In the genomic region with DNA sequence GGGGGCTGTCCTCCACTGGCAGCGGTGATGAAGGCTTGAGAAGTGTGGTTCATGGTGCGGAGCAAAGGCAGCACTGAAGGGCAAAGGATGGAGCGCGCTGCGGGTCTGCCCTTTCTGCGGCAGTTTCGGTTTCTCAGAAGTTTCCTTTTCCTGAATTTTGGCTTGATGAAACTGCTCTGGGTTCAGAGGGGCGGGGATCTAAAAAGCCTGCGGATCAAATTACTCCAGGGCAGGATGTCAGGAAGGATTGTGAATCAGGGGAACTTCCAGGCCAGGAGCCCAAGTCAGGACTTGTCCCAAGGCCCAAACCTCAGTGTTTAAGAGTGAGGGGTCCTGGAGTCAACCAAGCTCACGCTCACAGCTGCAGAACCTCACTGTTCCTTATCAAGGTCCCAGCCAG, we compare ENCODE assay signal across 8 mouse cellular contexts. TPM values are rescaled to one million over a fixed set of nuclear protein-coding genes. Genes with fewer than 3 reads are reported as not detected.
DNase-seq lines count a peak whose midpoint lies in the region; ATAC-seq and TF ChIP-seq lines count a peak whose summit lies in the region.

A gene (minus strand): TSS at position 178 of the 400 bp plus-strand sequence.

- no peaks in the 10 kb centered on the region for H3K27me3 ChIP-seq in hindbrain, embryonic 16.5 days (replicated peaks; ENCODE audit: control insufficient read depth, insufficient read depth, low read length)
- no peaks in the 10 kb centered on the region for H3K27me3 ChIP-seq in liver, embryonic 13.5 days

- peak within 1 kb of the TSS; percentile 70 for H3K27ac ChIP-seq in bone marrow macrophage, adult 2 months (ENCODE audit: insufficient read depth, low read depth, low read length)
- no peak within 1 kb of the TSS for H3K27ac ChIP-seq in hindbrain, embryonic 16.5 days (ENCODE audit: low read depth, low read length)
- peak within 1 kb of the TSS; percentile 16; the same call in 1 of the 2 replicates for H3K27ac ChIP-seq in liver, embryonic 13.5 days

- H3K4me3 ChIP-seq in bone marrow macrophage, adult 2 months (ENCODE audit: insufficient read depth, low read length): peak within 1 kb of the TSS; percentile 76
- peak within 1 kb of the TSS; percentile 17; the same call in 1 of the 2 replicates for H3K4me3 ChIP-seq in hindbrain, embryonic 16.5 days (ENCODE audit: low read length)
- peak within 1 kb of the TSS; percentile 49 for H3K4me3 ChIP-seq in liver, embryonic 13.5 days (replicated peaks)

- H3K4me1 ChIP-seq in bone marrow macrophage, adult 2 months (ENCODE audit: control insufficient read depth, insufficient read depth, low read length): peaks cover 46% of the 10 kb centered on the region
- no peaks in the 10 kb centered on the region for H3K4me1 ChIP-seq in hindbrain, embryonic 16.5 days (ENCODE audit: control insufficient read depth, insufficient read depth, low read depth, low read length)
- H3K4me1 ChIP-seq in liver, embryonic 13.5 days (replicated peaks): peaks cover 53% of the 10 kb centered on the region

- no peak within 1 kb of the TSS for H3K4me2 ChIP-seq in hindbrain, embryonic 16.5 days (ENCODE audit: low read length)
- H3K4me2 ChIP-seq in liver, embryonic 13.5 days: peak within 1 kb of the TSS; percentile 60

- DNase-seq in CD4-positive, CD25-positive, alpha-beta regulatory T cell, adult 2 months (ENCODE audit: low read depth, low spot score): peak; percentile 16
- DNase-seq in gastrocnemius, postnatal 10 days: peak; percentile 43
- no peak for DNase-seq in liver, embryonic 13.5 days
- DNase-seq in naive thymus-derived CD4-positive, alpha-beta T cell, adult 2 months (ENCODE audit: low read depth): peak; percentile 23
- DNase-seq in frontal cortex, postnatal 25 days (ENCODE audit: low spot score in 2 of 2): no peak

- H3K36me3 ChIP-seq in hindbrain, embryonic 16.5 days (ENCODE audit: control insufficient read depth, insufficient read depth, low read length): no peaks in the 10 kb centered on the region
- H3K36me3 ChIP-seq in liver, embryonic 13.5 days: no peaks in the 10 kb centered on the region

- no peak within 1 kb of the TSS for H3K9ac ChIP-seq in hindbrain, embryonic 16.5 days (ENCODE audit: low read depth, low read length)
- peak within 1 kb of the TSS; percentile 49 for H3K9ac ChIP-seq in liver, embryonic 13.5 days

- 26% methylated on average over 10 of the region's 10 CpGs for WGBS in hindbrain, embryonic 16.5 days
- WGBS in liver, embryonic 13.5 days (ENCODE audit: insufficient replicate concordance): 17% methylated on average over 10 of the region's 10 CpGs

- no peak for TF ChIP-seq CTCF in bone marrow macrophage, adult 2 months (IDR thresholded peaks at IDR 0.05; ENCODE audit: low read depth, low read length)

- no peak for TF ChIP-seq POLR2A in bone marrow macrophage, adult 2 months (IDR thresholded peaks at IDR 0.05; ENCODE audit: borderline replicate concordance, low read depth, low read length)

- ATAC-seq in CD4-positive, CD25-positive, alpha-beta regulatory T cell, adult 4 months: no peak
- no peak for ATAC-seq in hindbrain, embryonic 16.5 days
- no peak for ATAC-seq in liver, embryonic 13.5 days (ENCODE audit: low read depth)

- no peaks in the 10 kb centered on the region for H3K9me3 ChIP-seq in hindbrain, embryonic 16.5 days (ENCODE audit: control insufficient read depth, low read length)
- H3K9me3 ChIP-seq in liver, embryonic 13.5 days (replicated peaks): no peaks in the 10 kb centered on the region

RNA-seq across cellular contexts. Expression of the gene that starts here (rescaled TPM):
- polyA plus RNA-seq in CD4-positive, CD25-positive, alpha-beta regulatory T cell, adult 4 months (2017; shearing (Covaris generic)): 1 to 10 TPM; 2.9 to 4.4 TPM
- polyA plus RNA-seq in bone marrow macrophage, adult 2 months (2012; ENCODE audit: insufficient read depth, insufficient read length, missing spikeins): 1,636 and 1,773 TPM in 2 replicates
- total RNA-seq in gastrocnemius, postnatal 10 days (2021): 10 to 100 TPM; 54.7 to 70.0 TPM
- 41.2 and 43.1 TPM in 2 replicates for polyA plus RNA-seq in hindbrain, embryonic 16.5 days (2015; fragmentation: Nextera tagmentation; extraction: Ambion mirVana)
- polyA plus RNA-seq in liver, embryonic 13.5 days (2015; fragmentation: Nextera tagmentation; extraction: Ambion mirVana): 53.9 and 61.7 TPM in 2 replicates

Comparison
In these comparisons a context has a peak if more than half of its experiments do, and no peak if none do; other contexts are left out.
1. RNA of the gene that starts here (polyA plus RNA-seq): 1,636 to 1,773 TPM in bone marrow macrophage, adult 2 months; 53.9 to 61.7 TPM in liver, embryonic 13.5 days, 41.2 to 43.1 TPM in hindbrain, embryonic 16.5 days and 2.9 to 4.4 TPM in CD4-positive, CD25-positive, alpha-beta regulatory T cell, adult 4 months; every median in the first group is over 10 times any median in the second.
2. DNase-seq: peak in CD4-positive, CD25-positive, alpha-beta regulatory T cell, adult 2 months (single experiment), gastrocnemius, postnatal 10 days (single experiment) and naive thymus-derived CD4-positive, alpha-beta T cell, adult 2 months (single experiment); none in liver, embryonic 13.5 days (single experiment) and frontal cortex, postnatal 25 days (0 of 2).
3. H3K4me3 ChIP-seq: peak in every context shown above with its lines; median percentile 76 in bone marrow macrophage, adult 2 months; 49 in liver, embryonic 13.5 days; 17 in hindbrain, embryonic 16.5 days.